Mouse (Mus musculus) liver, embryonic 14.5 days (tissue): ENCODE results near the gene Nos1ap.

Experiments used
- CTCF ChIP-seq: IDR thresholded peaks from 2 replicates; pipeline ENCODE4 v1.5.1; 2016; ENCODE audit warnings: antibody characterized with exemption, low read depth, control low read depth
- EP300 ChIP-seq: IDR thresholded peaks from 2 replicates; pipeline ENCODE4 v1.6.1; 2016; ENCODE audit warnings: antibody characterized with exemption, low read depth

DNA sequence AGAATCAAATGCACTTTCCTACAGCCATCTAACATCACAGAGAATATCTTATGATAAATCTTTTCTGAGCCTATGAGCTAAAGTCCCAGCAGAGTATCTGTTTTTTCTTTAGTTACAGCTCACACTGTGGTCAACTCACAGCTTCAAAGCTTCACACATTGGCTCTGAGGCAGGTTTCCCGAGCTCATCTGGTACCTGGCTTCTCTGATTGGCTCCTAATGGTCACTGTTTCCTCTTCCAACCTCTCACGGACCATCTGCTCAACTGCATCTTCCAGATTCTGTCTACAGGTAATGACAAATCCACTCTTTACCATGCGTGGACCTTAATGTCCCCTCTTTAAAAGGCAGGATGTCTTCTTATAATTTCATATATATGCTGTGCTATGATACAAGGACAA lies 236.3 kb downstream of the Nos1ap start:
- no peak for TF ChIP-seq EP300
- TF ChIP-seq CTCF = no peak
